Mouse (Mus musculus): ENCODE measurements around the gene Hdac4.

- TF ChIP-seq CTCF (IDR thresholded peaks at IDR 0.05; ENCODE audit: extremely low read depth, insufficient read depth, insufficient read length, insufficient replicate concordance) (no peak), POLR2A (IDR thresholded peaks at IDR 0.05; ENCODE audit: low read depth, low read length) (no peak)
Measured at GRCm38 (mm10) chr1:92030541-92030940, 165.0 kb downstream of the Hdac4 start.
